Mouse (Mus musculus) regulatory T cell (primary cell): ENCODE results near the gene Prpf40a.

Source experiments
- in situ Hi-C: fragments of 300-600 bp; cut with MboI, MseI; formaldehyde crosslinking; loops from one replicate; pipeline ENCODE4 v1.15.1; 2025; ENCODE audit warnings: high pct_unique_total_duplicates

Gene Prpf40a

GRCm38 (mm10) chr2:53190684-53191511, at the start of gene Prpf40a:
Gene Prpf40a (minus strand): TSS chr2:53191284.
- in situ Hi-C loops, result loop anchor here (5.0 kb wide), 1 partner anchor 34 kb away; no protein-coding TSS in a partner anchor

DNA sequence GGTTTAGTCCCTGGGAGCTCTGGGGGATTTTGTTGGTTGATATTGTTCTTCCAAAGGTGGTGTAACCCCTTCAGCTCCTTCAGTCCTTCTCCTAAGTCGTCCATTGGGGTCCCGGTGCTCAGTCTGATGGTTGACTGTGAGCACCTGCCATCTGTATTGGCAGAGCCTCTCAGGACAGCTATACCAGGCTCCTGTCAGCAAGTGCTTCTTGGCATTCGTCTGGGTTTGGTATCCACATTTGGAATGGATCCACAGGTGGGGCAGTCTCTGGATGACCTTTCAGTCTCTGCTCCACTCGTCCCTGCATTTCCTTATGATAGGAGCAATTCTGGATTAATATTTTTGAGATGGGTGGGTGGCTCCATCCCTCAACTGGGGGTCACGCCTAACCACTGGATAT, 31.2 kb upstream of the Prpf40a start:
- in situ Hi-C loops, result no loop called here

- in situ Hi-C loops, result no loop called here
These were observed 22.4 kb upstream of the Prpf40a start for GRCm38 (mm10) chr2:53213493-53213892.

- in situ Hi-C loops, result no loop called here
These were observed 15.7 kb upstream of the Prpf40a start for GRCm38 (mm10) chr2:53206749-53207148.

DNA sequence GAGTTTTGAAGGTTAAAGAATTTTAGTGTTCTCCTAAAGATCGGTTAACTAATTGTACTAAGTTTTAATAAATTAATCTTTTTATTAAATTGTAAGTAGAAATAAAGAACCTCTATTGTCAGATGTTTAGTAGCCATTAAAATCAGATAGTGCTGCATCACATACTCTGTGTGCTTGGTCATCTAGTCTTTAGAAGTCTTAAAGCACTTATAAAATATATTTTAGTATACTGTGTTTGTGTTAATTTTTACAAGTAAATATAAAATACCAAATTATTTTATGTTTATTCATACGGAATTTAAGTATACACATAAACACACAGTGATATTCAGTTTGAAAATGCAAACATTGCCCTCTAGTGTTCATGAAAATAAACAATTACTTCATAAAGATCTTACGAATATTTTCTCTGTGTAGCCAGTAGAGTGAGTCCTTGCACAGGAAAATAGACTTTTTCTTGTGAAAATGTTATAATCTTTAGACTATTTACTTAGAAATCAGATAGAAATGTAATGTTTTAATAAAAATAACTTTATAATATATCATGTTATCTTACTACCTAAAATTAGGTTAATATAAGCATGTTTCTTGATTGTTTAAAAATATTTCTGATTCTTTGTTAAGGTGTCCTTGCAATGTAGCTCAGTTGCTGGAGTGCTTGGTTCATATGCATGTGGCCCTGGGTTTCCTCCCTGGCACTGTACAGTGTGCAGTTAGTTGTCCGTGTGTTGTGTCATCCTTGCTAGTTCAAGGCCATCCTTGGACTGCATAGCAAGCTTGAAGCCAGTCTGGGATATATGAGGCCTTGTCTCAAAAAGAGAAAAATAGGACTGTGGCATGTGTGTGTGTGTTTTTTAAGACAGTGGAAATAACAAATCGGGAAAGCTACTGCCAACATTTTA, 13.5 kb upstream of the Prpf40a start:
- in situ Hi-C loops, result no loop called here

DNA sequence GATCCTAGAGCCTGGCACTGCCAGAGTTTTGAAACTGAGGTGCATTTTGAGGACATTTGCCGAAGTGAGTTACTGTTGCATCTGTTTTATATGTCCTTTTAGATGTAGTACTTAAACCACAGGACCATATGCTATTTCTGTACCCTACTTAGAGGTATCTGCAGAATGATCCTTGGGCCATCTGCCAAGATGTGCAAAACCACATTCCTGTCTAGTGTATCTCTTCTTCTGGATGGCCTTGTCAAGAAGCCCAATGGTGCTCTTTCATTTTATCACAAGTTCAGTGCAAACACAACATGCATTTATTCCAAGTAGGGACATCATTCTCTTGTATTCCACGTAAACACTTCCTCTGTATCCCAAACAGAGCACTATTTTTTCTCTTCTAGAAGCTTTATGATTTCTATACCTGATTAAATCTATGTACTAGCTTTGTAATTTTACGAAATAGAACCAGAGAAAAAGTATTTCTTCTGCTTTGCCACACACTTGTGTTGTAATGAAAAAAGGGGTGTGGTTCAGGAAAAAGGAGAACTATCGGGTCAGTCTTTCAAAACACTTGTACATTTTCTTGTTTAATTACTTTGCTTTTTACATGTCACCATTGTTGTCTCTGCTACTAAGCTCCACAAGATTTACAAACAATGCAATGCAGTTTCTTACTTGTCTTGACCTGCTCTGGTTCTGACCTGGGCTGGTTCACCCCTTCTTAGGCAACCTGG, 9.2 kb upstream of the Prpf40a start:
- in situ Hi-C loops, result no loop called here

DNA sequence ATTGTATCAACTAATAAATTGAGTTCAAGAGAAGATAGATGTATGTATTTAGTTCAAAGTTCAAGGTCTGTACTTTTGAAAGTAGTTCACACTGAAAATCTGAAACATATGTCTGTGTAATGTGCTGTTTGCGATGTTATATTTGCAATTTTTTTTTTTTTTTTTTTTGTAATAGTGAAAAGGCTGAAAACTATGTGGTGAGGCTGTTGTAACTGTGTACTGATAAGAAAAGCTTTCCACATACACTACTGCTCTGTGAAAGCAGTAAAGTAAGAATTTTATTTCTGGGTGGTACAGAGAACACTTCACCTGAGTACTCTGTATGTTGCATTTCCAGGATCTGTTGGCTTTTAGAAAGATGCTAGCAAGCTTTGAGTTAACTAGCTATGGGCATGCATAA, 8.1 kb upstream of the Prpf40a start:
- in situ Hi-C loops, result no loop called here

- in situ Hi-C loops, result no loop called here
These were observed 5.3 kb upstream of the Prpf40a start for GRCm38 (mm10) chr2:53196431-53196830.

DNA sequence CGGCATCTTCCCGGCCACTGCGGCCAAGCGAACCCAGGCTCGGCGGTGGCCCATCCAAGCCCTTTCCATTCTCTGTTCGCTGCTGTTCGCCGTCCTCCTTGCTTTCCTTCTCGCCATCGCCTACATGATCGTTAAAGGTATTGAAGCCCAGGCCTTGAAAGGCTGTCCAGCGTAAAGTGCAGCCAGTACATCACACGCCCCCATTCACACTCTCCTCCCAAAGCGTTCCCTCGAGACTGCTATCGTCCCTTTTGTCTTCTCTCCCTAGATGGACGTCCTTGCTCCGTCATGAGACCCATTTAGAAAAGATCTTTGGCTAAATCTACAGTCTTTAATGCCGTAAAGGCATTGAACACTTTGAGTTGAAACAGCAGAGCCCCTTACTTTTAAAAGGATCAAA, 1.3 kb upstream of the Prpf40a start:
- in situ Hi-C loops, result loop anchor here (5.0 kb wide), 1 partner anchor 35 kb away; no protein-coding TSS in a partner anchor

GRCm38 (mm10) chr2:53191523-53192220, 588 bp upstream of the Prpf40a start, which contains the start of gene Arl6ip6:
Gene Arl6ip6 (plus strand): TSS chr2:53191726.
- in situ Hi-C loops, result loop anchor here (5.0 kb wide), 1 partner anchor 34 kb away; no protein-coding TSS in a partner anchor

GRCm38 (mm10) chr2:53189811-53190210, 1.3 kb downstream of the Prpf40a start:
- in situ Hi-C loops, result loop anchor here (5.0 kb wide), 1 partner anchor 33 kb away; no protein-coding TSS in a partner anchor

GRCm38 (mm10) chr2:53179876-53180275, 11.2 kb downstream of the Prpf40a start:
- in situ Hi-C loops, result no loop called here

GRCm38 (mm10) chr2:53178966-53179365, 12.1 kb downstream of the Prpf40a start:
- in situ Hi-C loops, result no loop called here

GRCm38 (mm10) chr2:53173966-53174365, 17.1 kb downstream of the Prpf40a start:
- in situ Hi-C loops, result no loop called here

DNA sequence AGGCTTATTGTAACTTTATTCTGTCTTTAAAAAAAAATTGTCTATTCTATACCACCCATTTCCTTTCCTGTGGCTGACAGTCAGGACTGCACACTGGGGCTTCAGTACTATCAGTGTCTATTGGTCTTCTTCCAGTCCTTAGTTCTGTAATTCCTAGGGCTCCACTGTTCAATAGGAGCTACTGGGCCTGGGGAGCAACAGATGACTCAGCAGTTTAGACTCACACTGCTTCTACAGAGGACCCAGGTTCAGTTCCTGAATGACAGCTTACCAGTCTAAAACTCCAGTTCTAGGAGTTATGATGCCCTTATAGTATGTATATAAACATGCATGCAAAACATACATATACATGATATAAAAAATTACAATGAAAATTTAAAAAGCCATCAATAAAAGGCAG, 44.2 kb downstream of the Prpf40a start:
- in situ Hi-C loops, result loop anchor here (10.0 kb wide), 1 partner anchor 1062 kb away; no protein-coding TSS in a partner anchor

DNA sequence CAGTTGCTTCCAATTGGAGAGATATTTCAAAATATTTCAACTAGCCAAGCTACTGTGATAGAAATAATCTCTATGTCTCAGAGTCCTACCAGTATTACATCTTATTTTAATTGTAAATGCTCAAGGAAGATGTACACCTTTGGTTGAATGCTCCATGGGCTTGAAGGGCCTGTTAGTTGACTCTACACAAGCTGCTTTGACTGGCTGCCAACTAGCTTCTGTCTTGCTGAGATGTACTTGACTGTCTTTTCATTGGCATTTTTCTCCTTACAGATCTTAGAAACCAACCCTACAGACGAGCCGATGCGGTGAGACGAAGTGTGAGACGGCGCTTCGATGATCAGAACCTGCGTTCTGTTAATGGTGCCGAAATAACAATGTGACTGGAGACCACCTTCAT, 59.5 kb downstream of the Prpf40a start:
- in situ Hi-C loops, result no loop called here

- in situ Hi-C loops, result no loop called here
These were observed 62.0 kb downstream of the Prpf40a start for GRCm38 (mm10) chr2:53129070-53129469.

- in situ Hi-C loops, result no loop called here
These were observed 65.1 kb downstream of the Prpf40a start for GRCm38 (mm10) chr2:53125998-53126397.

GRCm38 (mm10) chr2:53121797-53122196, 69.3 kb downstream of the Prpf40a start:
- in situ Hi-C loops, result no loop called here

DNA sequence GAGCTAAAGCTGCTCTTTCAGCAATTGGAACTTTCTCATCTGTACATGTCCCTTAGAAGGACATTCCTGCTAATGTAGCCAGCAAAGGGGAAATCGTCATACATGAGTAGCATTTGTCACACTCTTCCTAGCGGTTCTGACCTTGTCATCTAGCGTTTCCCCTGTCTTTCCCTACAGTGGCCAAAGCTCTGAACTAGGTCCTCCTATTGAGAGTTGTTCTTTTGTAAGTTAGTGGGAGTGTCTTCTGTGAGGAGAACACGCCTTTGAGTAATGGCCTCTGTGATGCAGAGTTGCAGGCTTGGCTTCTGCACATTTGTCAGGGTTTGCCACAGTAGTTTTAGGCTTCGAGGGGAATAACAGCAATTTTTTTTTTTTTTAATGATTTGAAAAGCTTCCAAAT, 82.5 kb downstream of the Prpf40a start:
- in situ Hi-C loops, result no loop called here

GRCm38 (mm10) chr2:53106472-53106871, 84.6 kb downstream of the Prpf40a start:
- in situ Hi-C loops, result no loop called here
